Mouse (Mus musculus): Measurements from ENCODE around the gene Cks2.
"Not testable (repeated sequence)": the region's sequence is repeated elsewhere in the genome, so short reads cannot be mapped to it uniquely, and the experiment has no call there.

Cks2 gene

DNA sequence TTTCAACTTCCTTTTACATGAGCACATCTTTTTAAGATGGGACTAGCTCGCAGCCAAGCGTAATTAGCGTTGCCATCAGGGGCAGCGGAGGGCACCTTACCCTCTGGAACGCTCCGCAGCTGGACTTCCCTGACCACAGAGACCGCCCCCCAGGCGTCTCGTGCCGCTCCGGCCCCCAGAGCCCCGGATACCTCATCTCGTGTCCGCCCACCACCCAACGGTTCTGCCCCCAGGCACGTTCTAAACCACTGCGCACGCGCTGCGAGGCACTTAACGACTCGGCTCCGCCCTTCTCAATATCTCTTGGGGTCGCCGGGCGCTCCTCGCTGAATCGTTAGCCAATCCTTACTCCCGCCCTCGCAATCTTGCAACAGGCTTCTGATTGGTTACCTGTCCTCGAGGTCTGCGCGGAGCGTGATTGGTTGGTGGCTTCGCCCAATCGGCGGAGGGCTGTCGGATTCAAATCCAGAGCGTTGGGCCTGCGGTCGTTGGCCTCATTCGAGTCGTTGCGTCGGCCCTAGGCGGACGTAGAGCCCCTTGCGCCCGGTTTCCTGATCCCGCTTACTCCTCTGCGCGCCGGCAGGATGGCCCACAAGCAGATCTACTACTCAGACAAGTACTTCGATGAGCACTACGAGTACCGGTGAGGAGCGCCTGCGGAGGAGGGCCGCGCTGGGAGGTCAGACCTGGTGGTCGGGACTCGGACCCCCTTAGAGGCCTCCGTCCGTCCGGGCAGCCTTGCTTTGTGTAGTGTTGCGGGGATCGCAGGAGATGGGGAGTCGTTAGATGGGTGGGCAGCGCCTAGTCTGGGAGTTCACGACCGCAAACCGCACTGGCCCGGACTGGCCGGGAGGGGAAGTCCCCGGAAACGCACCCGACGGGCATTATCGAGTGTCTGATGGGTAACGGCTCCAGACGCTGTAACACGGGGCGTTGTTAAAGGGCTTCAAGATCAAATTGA lies at the start of gene Cks2:
Cks2 (plus strand) TSS at position 404 of the 961 bp plus-strand sequence.
- DNase-seq = peak; percentile 94 to 96

DNA sequence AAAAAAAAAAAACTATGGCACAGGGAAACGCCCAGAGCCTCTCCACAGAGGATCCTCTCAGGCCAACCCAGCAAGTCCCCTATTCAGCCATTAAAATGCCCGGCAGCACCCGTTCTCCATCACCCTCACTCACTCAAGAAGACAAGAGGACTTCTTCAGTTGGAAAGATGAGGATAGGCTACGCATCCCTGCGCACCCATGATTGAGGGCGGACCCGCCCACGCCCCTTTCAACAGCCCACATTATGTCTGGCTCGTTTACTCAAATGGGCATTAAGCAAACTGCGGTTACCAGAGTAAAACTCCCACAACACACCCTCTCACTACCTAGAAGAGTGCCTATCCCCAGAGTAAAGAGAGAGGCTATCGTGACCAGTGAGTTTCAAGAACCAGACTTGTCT lies 49.6 kb upstream of the Cks2 start:
- no peak for DNase-seq

DNA sequence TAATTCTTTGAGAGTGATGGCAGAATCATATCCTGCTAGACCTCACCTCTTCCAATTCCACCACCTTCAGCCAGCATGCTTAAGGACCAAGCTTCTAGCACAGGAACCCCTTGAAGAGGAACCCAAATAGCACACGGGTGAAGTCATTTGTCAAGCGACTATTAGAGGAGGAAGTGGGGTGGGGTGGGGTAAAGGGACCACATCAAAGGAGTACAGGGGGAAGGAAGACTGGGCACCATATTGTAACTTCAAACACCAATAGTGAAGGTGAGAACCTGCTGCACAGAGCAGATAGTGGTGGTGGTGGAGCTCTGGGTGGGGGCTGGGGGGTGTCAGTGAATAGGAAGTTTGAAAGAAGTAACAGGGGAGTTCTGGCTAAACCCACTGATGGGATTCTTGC lies 47.0 kb upstream of the Cks2 start:
- no peak for DNase-seq

DNA sequence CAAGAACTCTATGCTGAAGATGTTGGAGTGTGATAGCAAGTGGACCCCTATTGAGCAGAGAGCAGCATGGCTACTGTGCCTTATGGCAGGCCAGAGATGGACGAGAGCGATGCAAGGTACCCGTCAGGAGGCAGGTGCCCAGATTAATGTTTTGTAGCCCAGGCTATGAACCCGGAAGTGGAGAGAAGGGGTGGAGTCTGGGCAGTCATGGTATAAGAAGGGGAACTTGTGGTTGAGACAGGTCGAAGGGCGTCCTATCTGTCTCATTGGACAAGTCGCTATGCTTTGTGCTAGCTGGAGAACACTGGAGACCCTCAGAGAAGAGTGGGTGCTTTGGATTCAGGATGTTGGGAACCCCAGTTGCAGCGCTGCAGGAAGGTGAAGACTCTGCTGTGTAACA lies 44.9 kb upstream of the Cks2 start:
- DNase-seq = no peak

DNA sequence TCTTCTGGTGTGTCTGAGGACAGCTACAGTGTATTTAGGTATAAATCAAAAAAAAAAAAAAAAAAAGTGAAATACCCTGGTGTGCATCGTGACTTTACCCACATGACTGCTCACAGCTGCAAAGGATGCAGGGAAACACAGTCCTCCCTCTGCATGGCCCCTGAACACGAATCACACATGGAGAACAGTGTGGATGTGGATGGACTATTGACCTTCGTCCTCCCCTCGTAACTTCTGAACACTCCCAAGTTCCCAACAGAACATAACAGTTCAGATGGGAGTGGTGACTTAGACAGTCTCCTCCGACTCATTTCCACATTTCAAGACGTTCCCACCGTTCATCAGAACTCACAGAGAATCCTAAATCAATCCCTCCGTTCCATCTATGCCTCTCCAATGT lies 42.3 kb upstream of the Cks2 start:
- no peak for DNase-seq

DNA sequence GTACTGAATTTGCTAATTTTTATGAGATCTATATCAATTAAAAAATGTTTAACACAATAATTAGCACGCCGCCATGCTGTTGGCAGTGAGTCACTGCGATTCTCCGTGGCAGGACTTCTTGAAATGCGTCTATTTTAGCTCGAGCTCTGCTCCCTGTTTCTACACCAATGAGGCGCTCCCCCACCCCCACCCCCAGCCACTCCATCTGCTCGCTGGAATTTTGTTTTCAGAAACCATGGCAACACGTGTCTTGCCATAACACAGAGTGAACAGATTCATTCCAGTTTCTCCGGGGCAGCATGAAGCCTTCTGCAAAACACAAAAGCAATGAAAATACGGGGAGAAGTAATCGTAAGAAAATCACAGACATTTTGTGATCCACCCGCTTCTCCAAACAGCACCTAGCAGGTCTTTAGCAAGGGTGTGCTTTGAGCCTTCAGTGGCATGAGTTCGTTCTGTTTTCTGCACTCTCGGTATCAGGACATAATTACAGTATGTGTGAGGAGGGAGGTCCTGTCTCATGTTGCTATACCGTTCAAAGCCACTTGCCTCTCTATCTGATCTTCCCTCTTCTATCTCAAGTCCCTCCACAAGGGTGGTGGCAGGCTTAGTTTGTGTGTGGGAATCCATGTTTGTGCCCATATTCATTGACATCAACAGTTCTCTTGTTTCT lies 41.7 kb upstream of the Cks2 start:
- DNase-seq = peak; percentile 25 to 53

DNA sequence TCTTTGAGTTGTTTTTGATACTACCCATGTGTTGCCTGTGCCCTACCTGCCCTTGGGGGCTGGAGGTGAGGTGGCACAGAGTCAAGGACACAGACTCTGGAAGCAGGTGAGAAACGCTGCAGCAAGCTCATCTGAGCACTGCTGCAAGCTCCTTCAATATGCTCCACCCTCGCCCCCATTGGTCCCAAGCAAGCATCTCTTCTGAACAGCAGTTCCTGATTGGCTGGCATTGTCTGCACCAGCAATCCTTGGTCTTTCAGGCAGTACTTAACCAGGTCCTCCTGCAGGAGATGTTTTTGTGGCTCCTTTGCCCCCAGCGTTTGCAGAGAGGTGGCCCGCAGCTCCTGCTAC lies 41.2 kb upstream of the Cks2 start:
- peak; percentile 30 to 45 for DNase-seq

DNA sequence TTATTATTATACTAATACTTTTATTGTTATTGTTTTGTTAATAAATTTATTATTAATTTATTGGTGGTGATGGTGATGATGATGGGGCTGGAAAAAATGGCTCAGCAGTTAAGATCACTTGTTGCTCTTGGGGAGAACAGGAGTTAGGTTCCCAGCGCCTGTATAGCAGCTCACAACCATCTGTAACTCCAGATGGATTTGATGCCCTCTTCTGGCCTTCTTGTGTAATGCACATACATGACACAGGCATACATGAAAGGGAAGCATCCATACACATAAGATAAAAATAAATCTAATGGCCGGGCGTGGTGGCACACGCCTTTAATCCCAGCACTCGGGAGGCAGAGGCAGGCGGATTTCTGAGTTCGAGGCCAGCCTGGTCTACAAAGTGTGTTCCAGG lies 35.8 kb upstream of the Cks2 start:
- DNase-seq = no peak

DNA sequence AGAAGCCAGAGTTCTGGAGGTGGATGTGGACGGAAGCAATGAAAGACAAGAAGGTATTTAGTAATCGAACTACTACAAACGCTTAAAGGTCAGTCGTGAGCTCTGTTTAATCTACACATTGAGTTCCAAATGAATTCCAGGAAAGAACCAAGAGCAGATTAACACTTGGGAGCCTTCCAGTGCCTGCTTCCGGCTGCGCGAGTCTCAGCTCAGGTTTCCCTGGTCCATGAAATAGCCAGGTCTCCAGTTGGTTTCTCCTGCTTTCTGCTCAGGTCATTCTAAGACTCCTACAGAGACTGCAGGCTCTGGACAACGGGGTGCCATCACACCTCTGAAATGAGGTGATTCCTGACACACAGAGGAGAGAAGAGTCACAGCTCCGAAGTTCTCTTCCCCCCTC lies 34.0 kb upstream of the Cks2 start:
- DNase-seq = peak in 1 of 2 experiments; percentile 15

DNA sequence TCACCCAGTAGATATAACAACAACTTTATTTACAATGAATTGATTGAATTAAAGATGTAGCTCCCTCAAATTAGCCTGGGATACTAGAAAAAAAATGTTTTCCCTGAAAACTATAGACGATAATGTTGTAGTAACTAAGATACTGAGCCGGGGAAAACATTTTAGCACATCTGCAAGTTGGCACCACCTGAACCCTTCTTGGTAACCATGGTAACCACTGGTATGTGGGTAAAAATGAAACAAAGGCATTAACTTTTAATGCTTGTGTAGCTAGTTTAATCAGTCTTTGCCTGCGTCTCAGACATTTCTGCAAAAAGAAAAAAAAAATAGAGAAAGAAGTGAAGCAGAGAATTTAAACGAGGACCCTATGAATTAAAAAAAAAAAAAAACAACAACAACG lies 33.5 kb upstream of the Cks2 start:
- no peak for DNase-seq

DNA sequence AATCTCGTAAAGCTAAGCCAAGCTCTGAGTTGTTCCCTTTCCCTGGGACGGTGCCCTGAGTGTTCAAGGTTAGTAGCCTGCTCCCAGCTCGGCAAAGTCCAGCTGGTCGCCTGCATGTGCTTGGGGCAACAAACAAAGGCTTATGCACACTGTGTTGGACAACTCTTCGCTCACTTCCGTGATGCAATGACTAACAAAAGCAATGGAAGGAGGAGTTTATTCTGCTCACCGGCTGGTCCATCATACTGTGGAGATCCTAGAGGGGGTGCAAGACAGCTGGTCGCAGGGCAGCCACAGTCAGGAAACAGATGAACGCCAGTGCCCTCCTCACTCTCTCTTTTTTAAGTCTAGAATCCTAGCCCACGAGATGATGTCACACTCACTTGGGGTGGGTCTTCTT lies 29.2 kb upstream of the Cks2 start:
- no peak for DNase-seq

DNA sequence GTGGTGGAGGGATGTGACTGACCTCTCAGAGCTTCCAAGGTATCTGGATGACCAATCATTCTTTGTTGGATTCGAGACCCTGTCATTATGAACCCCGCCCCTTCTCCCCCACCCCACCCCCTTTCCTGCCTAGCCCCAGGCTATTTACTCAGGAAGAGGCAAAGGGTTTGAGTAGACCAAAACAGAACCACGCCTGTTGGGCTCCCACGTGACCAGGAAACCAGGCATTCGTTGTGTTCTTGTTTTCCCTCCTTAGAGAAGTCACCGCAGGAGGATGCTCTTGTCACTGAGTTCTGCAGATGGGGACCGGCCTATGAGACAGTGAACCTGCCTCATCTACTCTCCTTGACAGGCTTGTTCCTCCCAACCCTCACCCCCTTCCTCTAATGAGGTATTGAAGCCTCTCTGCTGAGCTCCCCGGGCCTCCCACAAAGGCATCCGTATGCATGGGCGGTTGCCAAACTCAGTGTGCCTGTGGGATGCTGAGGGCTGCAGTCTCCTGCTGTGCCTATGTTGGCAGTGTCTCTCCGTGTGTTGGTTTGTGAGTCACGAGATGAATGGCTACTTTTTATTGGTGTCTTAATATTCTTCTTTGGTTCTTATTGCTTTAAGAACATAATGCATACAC lies 28.5 kb upstream of the Cks2 start:
- peak; percentile 13 to 41 for DNase-seq

DNA sequence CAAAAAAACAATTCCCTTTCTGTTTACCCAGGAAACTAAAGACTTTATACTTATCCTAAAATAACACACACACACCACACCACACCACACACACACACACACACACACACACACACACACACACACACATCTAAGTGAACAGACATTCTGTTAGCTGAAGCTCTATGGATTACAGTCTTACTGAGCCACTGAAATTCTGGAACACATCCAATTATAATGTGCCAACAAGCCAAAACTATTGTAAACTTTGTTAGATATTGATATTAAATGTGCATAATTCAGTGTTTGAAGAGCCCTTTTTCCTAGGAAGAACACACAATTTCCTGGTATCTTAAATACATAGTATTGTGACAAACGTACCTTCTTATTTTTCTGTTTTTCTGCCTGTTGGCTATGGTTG lies 27.7 kb upstream of the Cks2 start:
- DNase-seq = no peak

DNA sequence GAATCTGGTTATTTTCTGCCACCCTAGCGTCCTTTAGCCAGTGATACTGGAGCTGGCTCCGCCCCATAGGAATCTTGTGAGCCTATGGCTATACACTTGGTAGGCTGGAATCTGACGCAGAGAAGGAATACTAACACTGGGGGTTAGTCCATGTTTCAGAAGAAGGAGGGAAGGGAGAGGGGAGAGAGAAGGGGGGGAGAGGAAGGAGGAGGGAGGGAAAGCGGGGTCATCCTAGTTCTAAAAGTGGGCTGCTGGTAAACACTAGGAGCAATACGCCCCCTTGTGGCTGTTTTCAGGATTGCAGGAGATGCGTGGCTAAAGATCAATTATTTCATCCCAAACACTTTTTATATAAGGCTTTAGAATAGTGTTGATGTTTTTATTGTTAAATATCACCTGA lies 27.2 kb upstream of the Cks2 start:
- DNase-seq = peak; percentile 57 to 79

DNA sequence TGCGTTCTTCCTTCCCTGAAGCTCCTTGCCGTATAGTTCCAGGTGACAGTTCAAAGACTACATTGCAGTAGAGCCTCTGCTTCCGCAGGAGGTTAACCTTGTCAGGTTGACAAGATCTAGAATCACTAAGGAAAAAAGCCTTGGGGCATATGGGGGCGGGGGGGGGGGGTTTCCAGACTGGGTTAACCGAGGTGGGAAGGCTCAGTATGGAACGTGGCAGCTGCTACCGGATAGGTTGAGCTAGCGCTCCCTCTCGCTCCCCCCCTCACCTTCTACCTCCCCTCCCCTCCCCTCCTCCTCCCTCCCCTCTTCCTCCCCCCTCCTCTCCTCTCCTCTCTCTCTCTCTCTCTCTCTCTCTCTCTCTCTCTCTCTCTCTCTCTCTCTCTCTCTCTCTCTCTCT lies 26.4 kb upstream of the Cks2 start:
- DNase-seq = no peak

DNA sequence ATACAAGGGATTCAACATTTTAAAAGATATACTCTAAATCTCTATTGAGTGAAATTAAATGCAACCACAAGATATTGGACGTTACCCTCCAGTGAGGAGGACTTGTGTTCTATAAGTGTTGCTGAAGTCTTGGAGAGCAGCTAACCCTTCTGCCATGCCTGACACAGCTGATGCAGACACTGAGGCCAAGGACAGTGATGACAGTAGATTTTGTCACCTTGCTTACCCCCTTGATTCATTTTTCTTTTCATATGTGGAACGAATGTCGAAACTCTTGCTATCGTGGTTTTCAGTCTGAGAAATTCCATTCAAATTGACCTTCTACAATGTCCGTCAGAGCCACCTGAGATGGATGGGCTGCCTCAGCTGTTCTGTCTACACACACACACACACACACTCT lies 22.4 kb upstream of the Cks2 start:
- no peak for DNase-seq

DNA sequence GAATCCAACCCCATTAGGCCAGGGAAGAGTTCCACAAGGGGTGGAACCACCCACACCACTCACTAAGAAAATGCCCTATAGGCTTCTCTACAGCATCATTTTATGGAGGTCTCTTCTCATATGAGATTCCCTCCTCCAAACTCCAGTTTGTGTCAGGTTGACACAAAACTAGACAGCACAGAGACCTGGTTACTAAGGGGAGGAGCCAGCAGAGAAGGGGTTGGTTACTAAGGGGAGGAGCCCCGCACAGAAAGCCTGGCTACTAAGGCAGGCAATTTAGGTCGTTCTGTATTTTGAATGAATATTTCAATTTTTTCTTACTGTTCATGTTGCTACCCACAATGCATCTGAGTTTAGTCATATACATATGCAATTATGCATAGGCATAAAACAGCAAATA lies 21.4 kb upstream of the Cks2 start:
- no peak for DNase-seq

DNA sequence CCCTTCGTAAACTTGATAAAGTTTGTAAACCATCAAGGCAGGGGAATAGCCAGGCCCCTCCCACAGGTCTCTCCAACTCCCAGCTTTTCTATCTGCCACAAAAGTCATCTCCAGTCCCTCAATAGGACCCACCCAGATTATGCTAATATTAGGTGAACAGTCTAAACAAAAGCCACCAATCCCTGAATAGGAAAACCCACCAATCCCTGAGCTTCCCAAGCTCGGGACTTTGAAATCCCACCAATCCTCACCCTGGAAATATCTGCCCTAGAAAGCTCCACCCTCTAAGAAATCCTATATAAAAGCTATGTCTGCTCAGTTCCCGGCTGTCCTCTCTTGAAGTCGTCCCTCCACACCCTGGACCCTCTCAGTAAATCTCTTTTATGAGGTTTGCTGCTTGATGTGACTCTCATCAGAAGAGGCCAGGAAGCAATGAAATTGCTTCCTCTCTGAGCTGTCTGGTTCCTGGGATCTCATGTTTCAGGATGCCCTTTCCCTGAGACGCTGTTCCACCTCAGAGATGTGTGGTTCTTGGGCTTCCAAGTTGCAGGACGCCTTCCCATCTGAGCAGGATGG lies 16.7 kb upstream of the Cks2 start:
- no peak for DNase-seq

DNA sequence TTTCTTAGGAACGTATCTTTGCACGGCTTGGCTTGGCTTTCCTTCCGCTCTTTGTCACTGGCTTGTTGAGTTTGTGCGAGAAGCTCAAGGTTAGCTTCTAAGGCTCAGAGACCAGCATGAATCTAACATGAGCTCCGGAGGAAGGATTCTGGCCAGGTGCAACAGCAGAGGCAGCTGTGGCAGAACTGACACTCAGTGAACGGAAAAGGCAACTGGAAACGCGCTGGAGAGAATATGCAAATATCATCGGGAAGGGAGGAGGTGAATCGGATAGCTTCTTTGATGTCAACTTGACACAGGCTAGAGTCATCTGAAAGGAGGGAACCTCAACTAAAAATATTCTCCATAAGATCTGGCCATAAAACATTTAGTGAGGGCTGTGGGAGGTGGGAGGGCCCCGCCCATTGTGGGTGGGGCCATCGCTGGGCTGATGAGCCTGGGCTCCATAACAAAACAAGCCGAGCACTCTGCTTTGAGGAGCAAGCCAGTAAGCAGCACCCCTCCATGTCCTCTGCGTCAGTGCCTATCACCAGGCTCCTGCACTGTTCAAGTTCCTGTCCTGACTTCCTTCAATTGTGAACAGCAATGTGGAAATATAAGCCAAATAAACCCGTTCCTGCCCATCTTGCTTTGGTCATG lies 13.6 kb upstream of the Cks2 start:
- no peak for DNase-seq

DNA sequence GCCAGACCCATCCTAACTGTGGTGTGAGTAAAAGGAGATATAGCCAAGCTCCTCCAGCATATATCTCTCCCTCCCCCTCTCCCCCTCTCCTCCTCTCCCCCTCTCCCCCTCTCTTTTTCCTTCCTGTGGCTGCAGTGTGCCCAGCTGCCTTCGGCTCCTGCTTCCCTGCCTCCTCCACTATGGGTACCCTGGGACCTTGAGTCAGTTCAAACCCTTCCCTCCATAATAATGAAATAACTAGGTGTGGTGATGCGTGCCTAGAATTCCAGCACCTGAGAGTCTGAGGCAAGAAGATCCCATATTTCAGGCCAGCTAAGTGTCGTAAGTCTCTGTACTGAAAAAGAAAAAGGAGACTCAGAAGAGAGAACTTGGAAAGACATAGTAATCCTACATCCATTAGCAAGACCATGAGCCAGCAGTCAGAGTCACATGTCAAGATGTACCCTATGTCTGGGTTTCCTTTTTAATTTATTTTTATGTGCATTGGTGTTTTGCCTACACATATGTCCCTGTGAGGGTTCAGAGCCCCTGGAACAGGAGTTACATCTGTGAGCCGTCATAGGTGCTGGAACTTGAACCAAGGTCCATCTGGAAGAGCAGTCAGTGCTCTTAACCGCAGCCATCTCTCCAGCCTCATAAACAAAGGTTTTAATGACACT lies 12.3 kb upstream of the Cks2 start:
- DNase-seq = no peak

DNA sequence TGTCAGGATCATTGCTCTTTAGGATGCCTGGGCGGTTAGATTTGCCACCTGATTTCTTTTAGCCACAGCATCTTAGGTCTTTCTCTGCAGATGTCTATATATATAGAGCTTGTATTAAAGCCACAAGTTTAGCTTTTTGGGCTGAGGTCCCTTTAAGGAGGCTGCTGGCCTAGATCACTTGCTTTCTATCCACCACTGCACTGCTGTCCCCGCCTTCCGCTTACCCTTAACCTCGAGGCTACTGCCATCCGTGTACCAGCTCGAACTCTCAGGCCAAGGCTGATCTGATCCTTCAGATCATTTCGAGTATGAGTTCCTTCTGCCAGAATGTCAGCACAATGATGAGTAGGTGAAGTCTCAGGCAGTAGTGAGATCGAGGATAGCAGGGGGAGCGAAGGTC lies 9.6 kb upstream of the Cks2 start:
- not testable (repeated sequence) for DNase-seq

DNA sequence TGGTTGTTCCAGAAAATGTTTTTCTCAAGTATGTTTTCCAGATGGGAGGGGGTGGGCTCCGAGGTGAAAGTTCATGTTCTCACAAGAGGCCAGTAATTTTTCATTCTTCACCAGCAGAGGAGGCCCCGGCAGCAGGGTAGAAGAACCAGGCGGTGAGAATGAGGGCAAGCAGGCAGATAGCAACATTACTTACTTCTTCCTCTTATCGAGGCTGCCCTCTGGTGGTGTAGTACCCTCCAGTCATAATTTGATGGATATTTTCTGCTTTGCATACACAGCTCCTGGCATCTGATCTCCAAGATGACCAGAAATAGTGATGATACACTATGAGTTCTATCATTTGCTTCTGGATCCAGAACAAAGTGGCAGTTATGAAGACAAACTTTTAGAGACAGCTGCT lies 6.1 kb upstream of the Cks2 start:
- DNase-seq = no peak

DNA sequence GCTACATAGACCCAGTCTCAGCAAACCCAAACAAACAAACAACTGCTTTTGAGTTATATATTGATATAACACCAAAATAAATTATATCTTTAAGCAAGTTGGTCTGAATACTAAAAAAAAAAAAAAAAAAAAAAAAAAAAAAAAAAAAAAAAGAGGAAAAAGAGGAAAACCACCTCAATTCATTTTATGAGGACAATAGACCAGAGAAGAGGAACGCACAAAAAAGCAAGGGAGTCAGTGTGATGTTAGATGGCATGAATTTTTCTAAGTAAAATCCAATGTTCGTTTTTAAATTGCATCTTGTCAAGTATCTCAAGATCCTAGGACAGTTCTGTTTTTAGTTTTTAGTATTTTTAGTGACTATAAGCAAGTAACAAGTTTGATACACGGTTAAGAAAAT lies 3.6 kb upstream of the Cks2 start:
- no peak for DNase-seq
